Mouse (Mus musculus) liver, adult (tissue): Measurements from ENCODE around the gene Speg.

Experiments
- GATA4 ChIP-seq: IDR thresholded peaks from 2 replicates; pipeline ENCODE4 v1.6.1; 2014; ENCODE audit warnings: mild to moderate bottlenecking, low read length; ENCODE audit not compliant: insufficient replicate concordance

The Speg gene

DNA sequence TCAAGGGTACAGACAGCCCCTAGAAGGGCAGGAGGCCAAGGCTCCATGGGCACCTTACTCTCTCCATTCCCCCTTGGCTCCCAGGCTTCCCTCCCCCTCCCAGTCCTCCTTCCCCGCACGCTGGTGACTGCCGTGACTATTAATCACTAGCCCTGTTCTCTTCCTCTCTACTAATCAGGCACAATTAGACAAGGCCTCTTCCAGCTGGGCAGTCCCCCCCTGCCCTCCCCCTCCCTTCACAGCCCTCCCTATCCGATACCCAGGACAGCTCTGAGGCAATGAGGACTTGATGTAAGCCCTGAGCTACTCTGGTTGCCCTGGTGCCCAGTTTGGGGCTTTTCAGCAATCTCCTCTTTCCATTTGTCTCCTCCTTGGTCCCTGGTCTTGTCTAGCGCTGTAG, 80.9 kb downstream of the Speg start:
- TF ChIP-seq GATA4: no peak

DNA sequence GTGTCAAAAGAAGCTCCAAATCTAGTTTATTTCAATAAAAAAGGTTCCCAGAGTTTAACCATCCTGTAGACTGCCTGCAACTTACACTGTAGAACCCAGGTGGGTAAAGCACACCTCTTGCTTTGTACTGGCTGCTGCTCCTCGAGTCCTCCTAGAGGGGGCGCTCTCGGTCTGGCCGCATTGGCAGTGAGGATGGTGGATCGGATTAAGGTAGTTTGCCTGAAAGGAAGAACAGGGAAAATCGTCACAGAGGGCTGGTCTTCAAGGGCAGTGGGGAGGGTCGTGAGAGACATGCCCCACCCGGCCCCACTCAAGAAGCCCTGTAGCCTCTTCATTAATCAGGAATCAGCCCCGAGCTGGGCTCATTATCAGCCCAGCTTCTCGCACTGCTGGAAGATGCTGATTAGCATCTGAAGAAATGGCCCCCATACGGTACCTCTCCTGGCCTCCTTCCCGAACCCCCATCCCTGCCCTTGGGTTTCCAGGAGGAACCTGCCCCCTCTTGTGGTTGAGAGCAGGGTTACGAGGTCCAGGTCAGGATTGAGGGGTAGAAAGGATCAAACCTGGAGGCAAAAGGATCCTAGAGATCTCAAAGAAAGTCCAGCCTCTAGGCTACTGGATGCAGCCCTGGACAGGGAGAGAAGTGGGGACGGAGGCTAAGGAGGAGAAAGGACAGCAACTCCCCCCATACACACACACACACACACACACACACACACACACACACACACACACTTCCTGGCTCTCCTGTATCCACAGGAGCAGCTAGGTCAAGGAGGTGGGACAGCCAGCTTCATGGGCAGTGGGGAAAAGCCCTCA, 81.9 kb downstream of the Speg start:
- TF ChIP-seq GATA4: no peak

DNA sequence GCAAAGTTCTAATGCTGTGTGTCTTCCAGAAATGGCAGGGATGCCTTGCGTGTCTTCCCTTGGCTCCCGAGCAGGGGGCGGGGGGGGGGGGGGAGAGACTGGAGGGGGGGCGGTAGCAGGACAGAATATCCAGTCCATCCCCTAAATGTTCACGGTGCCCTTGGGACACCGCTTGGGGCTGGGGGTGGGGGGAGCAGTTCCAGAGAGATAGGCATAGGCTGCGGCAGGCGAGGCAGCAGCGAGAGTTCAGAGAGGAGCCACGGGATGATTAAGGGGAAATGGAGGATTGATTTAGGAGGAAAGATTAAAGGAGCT, 82.6 kb downstream of the Speg start:
- TF ChIP-seq GATA4: no peak

DNA sequence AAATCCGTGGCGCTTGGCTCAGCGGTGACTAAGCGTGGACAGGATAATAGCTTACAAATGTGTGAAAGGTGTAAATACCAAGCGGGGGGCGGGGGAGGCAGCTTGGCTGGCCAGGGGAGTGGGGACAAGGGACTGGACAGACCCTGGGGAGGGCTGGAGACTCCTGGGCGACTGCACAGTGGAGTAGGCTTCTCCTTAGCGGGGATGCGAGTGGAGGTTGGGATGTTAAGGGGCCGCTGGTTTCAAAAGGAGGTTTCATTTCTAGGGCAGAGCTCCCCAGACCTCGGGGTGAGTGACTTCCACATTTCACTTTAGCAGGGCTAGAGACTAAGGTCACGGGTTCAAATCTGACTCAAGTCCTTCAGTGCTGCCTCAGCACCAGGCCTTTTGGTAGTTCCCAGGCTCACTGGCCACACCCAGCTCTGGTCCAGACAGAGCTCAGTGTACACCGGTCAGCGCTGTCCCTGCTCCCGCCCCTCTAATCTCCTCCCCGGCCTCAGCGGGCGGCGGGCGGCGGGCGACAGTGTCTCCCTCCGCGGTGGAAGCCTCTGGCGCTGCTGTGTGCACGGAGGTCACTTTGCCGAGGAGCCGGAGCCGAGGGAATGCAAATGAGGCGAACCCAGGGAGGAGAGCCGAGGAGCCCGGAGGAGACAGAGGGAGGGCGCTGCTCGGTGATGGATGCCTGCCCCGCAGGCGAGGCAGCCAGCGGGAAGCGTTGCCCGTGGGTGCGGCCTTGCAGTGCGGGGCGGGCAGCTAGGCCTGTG, 83.1 kb downstream of the Speg start:
- no peak for TF ChIP-seq GATA4

DNA sequence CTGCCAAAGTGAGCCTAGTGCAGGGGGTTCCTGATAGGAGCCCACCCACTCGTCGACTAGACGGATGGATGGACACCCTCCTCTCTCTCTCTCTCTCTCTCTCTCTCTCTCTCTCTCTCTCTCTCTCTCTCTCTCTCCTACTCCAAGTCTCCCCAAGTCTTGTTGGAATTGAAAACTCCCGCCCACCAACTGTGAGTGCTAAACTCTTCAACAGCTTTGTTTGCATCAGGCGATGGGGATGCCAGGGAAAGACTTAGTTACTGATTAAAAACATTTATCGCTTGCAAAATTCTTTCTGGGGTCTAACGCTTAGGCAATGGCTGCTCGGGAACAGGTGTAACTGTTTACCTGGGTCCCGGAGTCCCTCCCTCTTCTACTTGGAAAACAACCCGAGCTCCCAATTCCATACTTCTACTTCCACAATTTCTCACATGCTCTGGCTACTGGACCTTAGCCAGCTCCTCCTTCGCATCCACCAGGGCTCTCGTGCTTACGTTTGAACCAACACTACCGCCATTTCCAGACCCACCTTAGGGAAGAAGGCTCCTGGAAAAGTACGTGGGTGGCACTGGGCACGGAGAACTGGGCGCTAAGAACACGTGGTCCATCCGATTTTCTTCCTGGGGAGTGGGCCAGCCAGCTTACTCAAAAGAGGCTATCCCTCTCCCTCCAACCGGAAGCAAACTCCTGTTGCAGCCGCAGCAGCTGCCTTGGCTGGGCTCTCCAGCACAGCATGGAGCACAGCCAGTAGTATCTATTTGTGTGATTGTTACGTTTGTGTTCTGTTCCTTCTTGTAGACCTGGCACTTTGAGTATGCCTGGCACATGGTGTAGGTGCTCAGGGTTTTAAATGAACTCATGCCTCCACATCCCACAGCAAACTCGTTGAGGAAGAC, 83.9 kb downstream of the Speg start:
- no peak for TF ChIP-seq GATA4

DNA sequence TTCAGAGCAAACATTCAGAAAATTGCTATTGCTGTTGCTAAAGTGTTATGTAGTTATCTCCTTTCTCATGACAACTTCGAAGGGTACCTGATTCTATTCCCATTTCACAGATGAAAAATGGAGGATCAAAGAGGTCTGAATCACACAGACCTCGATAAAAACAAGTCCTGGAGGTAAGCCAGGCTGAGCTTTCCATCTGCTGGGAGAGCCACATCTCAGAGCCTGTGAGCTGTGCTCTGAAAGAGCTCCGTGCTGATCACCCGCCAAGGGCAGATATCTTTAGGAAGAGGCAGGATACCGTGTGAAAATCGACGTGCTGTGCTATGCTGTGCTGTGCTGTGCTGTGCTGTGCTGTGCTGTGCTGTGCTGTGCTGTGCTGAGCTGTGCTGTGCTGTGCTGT, 85.2 kb downstream of the Speg start:
- no peak for TF ChIP-seq GATA4

DNA sequence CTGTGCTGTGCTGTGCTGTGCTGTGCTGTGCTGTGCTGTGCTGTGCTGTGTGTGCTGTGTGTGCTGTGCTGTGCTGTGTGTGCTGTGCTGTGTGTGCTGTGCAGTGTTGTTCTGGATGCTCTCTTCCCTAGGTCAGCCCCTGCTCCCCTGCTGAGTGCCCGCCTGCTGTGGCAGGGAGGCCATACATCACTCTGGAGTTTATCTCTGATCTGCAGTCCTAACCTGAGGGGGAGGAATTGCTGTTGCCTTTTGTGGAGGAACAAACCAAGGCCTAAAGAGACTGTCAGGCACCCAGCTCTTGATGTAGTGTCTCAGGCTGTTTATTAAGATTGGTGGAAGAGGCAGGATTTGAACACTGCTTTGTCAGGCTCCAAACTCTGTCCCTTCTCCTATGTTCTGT, 87.5 kb downstream of the Speg start:
- no peak for TF ChIP-seq GATA4

DNA sequence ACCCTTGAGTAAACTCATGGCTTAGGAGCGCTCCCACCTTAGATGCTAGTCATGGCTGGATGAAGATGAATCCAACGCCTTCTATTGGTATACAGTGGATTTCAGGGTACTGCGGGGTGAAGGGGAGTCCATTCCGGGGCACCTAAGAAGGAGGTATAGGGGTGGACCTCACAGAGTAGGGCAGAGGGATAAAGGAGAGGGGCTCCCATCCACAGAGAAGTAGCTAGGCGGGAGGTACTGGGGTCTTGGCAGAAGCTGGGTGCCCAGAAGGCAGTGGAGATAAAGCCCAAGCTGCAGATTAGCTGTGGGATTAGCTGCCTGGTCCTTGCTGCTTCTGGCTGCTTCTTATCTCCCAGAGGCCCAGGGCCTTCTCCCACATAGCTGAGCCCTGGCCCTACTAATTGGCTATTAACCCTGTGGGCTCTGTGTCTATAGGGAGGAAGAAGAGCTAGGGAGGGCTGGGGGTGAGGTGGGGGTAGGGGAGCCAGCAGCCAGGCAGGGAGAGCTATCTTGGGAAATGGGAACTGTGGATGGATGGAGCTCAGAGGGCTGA, 88.6 kb downstream of the Speg start:
- no peak for TF ChIP-seq GATA4

DNA sequence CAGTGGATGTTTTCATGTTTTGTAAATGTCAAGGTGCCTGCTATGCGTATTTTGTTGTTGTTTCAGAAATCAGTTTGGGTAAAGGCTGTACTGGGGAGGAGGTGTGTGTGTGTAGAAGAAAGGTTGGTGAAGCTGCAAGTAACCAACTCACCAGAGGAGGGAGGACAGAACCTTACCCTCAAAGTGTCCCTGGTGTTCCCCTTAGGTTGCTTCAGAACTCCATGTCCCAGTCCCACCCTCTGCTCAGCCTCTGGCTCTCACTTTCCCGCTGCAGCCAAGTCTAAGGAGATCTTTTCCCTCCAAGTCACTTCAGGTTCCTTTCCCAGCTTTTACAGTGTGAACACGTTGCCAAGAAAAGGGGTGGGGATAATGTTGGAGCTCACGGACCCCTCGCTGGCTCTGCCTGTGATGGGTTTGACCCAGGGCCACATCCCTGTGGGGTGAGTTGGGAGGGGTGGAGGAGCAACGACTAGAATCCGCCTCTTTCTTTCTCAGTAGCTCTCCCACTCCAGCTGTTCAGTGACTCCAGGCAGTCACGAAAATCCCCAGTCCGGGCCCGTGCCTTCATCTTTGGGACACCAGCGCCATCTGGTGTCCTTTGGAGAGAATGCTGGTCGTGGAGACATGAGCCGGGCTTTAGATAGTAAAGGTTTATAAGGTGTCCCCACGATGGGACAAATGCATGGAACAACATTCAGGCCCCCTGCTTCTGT, 92.3 kb downstream of the Speg start:
- no peak for TF ChIP-seq GATA4

DNA sequence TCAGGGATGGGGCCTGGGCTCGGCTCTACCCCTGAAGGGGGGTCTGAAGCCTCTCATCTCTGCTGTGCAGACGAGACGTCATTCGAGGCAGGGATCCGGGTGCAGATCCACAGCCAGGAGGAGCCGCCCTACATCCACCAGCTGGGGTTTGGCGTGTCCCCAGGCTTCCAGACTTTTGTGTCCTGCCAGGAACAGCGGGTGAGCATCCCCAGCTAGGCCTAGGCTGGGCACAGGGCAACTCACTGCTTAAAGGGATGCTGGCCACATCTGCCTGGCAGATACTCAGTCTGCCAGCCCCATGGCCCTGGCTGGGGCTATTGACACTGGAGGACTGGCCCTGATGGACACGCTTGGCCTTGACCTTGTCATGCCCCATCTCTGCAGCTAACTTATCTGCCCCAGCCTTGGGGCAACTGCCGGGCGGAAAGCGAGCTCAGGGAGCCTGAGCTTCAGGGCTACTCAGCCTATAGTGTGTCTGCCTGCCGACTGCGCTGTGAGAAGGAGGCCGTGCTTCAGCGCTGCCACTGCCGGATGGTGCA, 94.3 kb downstream of the Speg start:
- TF ChIP-seq GATA4: no peak

DNA sequence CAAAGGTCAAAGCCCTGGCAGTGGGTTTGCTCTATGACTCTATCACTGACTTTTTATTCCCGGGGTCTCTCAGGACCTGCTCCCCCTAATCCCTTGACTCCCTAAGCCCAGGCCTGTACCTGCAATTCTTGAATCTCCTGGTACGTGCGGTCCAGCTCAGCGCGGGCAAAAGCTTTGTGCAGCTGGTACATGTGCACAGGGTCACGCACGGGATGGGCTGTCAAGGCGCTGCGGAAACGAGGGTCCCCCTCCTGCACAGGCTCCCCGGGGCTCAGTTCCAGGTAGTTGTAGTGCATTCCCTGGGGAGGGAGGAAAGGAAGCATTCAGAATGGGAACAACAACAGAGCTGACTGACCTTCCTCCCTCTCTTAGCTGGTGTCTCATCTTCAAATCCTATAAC, 101.3 kb downstream of the Speg start:
- TF ChIP-seq GATA4: no peak

DNA sequence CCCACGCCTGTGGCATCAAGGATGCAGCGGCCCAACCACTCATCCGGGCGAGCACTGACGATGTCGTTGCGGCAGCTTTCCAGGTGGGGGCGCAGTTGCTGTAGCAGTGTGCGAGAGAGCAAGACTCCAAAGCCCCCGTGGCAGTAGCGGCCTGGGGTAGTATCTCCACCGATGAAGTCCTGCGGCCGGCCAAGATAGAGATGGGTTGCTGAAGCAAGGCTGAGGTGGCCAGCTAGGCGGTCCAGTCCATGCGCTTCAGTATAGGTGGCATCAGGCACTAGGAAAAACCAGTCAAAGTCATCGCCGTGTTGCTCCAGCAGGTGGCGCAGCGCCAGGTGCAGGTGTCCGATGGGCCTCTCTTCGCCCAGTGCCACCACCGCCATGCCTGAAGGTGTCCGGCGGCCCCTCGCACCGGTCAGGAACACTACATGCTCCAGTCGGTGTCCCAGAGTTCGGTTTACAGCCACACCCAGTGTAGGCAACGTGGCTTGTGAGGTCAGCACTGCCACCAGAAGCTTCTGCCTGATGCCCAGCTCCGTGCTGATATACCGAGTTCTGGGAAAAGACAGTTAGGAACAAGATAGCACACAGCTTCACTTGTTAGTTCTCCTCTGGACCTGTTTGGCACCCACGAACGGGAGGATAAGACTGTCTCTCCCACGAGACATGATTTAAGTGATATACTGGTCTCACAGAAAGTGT, 102.3 kb downstream of the Speg start:
- TF ChIP-seq GATA4: no peak

DNA sequence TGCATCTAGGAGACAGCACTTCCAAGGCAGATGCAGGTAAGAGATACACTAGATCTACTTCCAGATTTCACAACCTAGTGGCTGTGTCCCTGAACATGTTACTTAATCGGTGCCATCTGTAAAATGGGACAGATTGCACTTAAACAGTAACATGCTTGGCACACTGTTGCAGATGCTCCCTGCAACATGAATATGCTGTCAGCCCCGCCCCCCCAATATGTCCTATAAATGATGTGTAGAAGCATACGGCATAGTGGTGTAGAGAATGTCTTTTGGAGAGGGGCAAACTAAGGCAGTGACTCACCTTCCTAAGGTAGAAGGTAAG, 102.8 kb downstream of the Speg start:
- TF ChIP-seq GATA4: no peak

DNA sequence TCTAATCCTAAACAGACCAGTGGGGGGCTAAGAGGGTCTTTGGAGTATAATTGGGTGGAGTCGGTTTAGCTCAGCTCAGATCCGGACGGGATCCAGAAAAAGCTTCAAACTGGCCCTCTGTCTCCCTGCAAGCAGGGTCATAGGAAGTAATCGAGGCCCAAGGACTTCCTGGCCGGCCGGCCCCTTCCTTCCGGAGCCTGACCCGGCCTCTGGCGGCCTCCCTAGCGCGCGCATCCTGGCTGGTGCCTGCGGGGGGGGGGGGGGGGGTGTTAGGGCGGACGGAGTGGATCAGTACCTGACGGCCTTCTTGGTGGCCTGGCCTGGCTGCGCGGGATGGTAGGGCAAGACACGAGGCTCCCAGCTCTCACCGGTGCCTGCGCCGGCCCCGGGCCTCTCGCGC, 103.4 kb downstream of the Speg start:
- TF ChIP-seq GATA4: no peak

DNA sequence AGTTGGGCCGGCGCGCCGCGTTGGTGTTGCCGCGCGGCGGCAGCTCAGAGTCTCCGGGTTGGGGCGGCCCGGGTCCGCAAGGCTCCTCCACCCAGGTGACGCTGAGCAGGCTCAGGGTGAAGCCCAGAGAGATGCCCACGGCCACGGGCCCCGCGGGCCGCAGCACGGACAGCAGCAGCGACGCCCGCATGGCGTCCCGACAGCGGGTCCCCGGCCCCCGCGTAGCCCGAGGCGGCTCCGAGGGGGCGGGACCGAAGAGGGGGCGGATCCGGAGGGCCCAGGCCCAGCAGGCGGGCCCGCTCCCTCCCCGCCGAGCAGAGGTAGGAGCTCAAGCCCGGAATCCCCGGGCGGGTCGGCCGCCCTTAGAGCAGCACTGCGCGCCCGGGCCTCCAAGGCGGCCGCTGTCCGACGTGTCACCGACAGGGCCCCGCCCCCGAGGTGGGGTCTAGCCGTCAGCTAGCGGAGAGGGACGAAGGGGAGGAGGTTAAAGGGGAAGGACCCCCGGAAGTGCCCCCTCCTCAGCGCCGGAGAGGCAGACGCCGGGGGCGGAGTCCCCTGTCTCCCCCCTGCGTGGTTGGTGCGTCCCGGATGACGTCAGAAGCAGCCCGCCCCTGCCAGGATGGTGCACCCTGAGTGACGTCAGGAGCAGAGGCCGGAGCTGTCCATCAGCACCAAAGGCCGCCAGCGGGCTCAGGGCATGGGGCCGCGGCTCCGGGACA, 104.0 kb downstream of the Speg start, which contains the start of the genes Chpf and Tmem198:
TSS of gene Chpf (minus strand) at position 392 of the 719 bp plus-strand sequence.
TSS of gene Tmem198 (plus strand) at position 617 of the 719 bp plus-strand sequence.
- TF ChIP-seq GATA4: no peak
